Mouse (Mus musculus) CH12.LX (cell line): Measurements from ENCODE around the gene Znrf3. TPM values are rescaled to one million over a fixed set of nuclear protein-coding genes. Genes with fewer than 3 reads are reported as not detected.

ENCODE experiments used
- DNase-seq: peaks from one replicate; pipeline ENCODE4 v3.0.0-alpha.2; 2013; ENCODE audit errors: extremely low read depth
- H3K27ac ChIP-seq: 2 replicates; pipeline ENCODE4 v1.5.1; 2012; ENCODE audit warnings: low read depth, mild to moderate bottlenecking, control low read depth, moderate library complexity; ENCODE audit not compliant: insufficient read depth
- H3K27me3 ChIP-seq: replicated peaks from 2 replicates; pipeline ENCODE3; 2012; ENCODE audit warnings: inconsistent platforms
- H3K36me3 ChIP-seq, 2 experiments: replicated peaks in 1 of 2; 2 replicates each; pipeline versions ENCODE3 to v1.6.1; 2012; ENCODE audit warnings: inconsistent platforms in 1 of 2, low read length in 1 of 2, mild to moderate bottlenecking in 1 of 2, mixed read lengths in 1 of 2, moderate library complexity in 1 of 2; ENCODE audit not compliant: control insufficient read depth in 1 of 2, insufficient read depth in 1 of 2
- H3K4me1 ChIP-seq, 2 experiments: 2 replicates each; pipeline ENCODE4 v1.6.1; 2012; ENCODE audit warnings: inconsistent platforms in 1 of 2, moderate library complexity in 1 of 2; ENCODE audit not compliant: insufficient read depth in 2 of 2, control insufficient read depth in 1 of 2
- H3K4me2 ChIP-seq: 2 replicates; pipeline ENCODE4 v1.6.1; 2012; ENCODE audit warnings: low read depth, mild to moderate bottlenecking, control low read depth; ENCODE audit not compliant: poor library complexity, insufficient read depth, severe bottlenecking
- H3K4me3 ChIP-seq, 3 experiments: fragments of 150-350 bp in 1 of 3; sonication (generic) in 1 of 3; replicated peaks in 1 of 3; 2 replicates each; pipeline versions ENCODE3 to v1.5.1; 2011 to 2012; ENCODE audit warnings: low read depth in 2 of 3, low read length in 2 of 3, mild to moderate bottlenecking in 2 of 3, moderate library complexity in 2 of 3, control low read depth in 1 of 3, improper control_type of control experiment in 1 of 3, inconsistent platforms in 1 of 3, mixed read lengths in 1 of 3; ENCODE audit not compliant: poor library complexity in 1 of 3
- H3K79me2 ChIP-seq: replicated peaks from 2 replicates; pipeline ENCODE4 v1.6.1; 2012; ENCODE audit warnings: mild to moderate bottlenecking, moderate library complexity; ENCODE audit not compliant: control insufficient read depth, poor library complexity, insufficient read depth, severe bottlenecking; ENCODE audit errors: extremely low read depth
- H3K9ac ChIP-seq: 2 replicates; pipeline ENCODE4 v1.6.1; 2012; ENCODE audit warnings: low read depth, mild to moderate bottlenecking, control low read depth, moderate library complexity; ENCODE audit not compliant: insufficient read depth
- H3K9me3 ChIP-seq: replicated peaks from 2 replicates; pipeline ENCODE3; 2012; ENCODE audit warnings: low read length, inconsistent platforms, mixed read lengths
- BHLHE40 ChIP-seq: IDR thresholded peaks from 2 replicates; pipeline ENCODE4 v1.6.1; 2011; ENCODE audit warnings: mild to moderate bottlenecking, low read depth, low read length, improper control_type of control experiment
- CHD1 ChIP-seq: IDR thresholded peaks from 2 replicates; pipeline ENCODE4 v1.6.1; 2012; ENCODE audit warnings: low read depth, low read length, improper control_type of control experiment, inconsistent platforms
- CHD2 ChIP-seq: IDR thresholded peaks from 2 replicates; pipeline ENCODE4 v1.6.1; 2011; ENCODE audit warnings: low read length, improper control_type of control experiment
- E2F4 ChIP-seq: IDR thresholded peaks from 2 replicates; pipeline ENCODE4 v1.6.1; 2011; ENCODE audit warnings: low read depth, low read length, improper control_type of control experiment; ENCODE audit not compliant: insufficient replicate concordance
- ELF1 ChIP-seq: IDR thresholded peaks from 2 replicates; pipeline ENCODE4 v1.6.1; 2014; ENCODE audit warnings: low read depth, mild to moderate bottlenecking, inconsistent platforms, low read length, improper control_type of control experiment
- ETS1 ChIP-seq: conservative IDR thresholded peaks from 2 replicates; pipeline ENCODE4 v1.6.1; 2012; ENCODE audit warnings: low read depth, mild to moderate bottlenecking, inconsistent platforms, low read length, improper control_type of control experiment, moderate library complexity
- GABPA ChIP-seq: IDR thresholded peaks from 2 replicates; pipeline ENCODE4 v1.6.1; 2012; ENCODE audit warnings: low read depth, low read length, improper control_type of control experiment, inconsistent platforms; ENCODE audit not compliant: insufficient replicate concordance
- HCFC1 ChIP-seq: IDR thresholded peaks from 2 replicates; pipeline ENCODE4 v1.6.1; 2012; ENCODE audit warnings: low read depth, mild to moderate bottlenecking, inconsistent platforms, low read length, improper control_type of control experiment
- IRF4 ChIP-seq: IDR thresholded peaks from 2 replicates; pipeline ENCODE4 v1.6.1; 2014; ENCODE audit warnings: low read depth, mild to moderate bottlenecking, inconsistent platforms, low read length, improper control_type of control experiment
- JUND ChIP-seq: conservative IDR thresholded peaks from 2 replicates; pipeline ENCODE4 v1.6.1; 2011; ENCODE audit warnings: low read depth, low read length, improper control_type of control experiment
- MAFK ChIP-seq: IDR thresholded peaks from 2 replicates; pipeline ENCODE4 v1.6.1; 2011; ENCODE audit warnings: low read length, improper control_type of control experiment; ENCODE audit not compliant: insufficient replicate concordance
- MEF2A ChIP-seq: IDR thresholded peaks from 2 replicates; pipeline ENCODE4 v1.6.1; 2014; ENCODE audit warnings: low read depth, mild to moderate bottlenecking, inconsistent platforms, low read length, improper control_type of control experiment, borderline replicate concordance
- PAX5 ChIP-seq: IDR thresholded peaks from 2 replicates; pipeline ENCODE4 v1.6.1; 2012; ENCODE audit warnings: low read length, inconsistent platforms, mixed read lengths
- POLR2AphosphoS2 ChIP-seq: IDR thresholded peaks from 2 replicates; pipeline ENCODE4 v1.6.1; 2011; ENCODE audit warnings: low read depth, low read length, improper control_type of control experiment
- RAD21 ChIP-seq: IDR thresholded peaks from 2 replicates; pipeline ENCODE4 v1.6.1; 2011; ENCODE audit warnings: low read depth, mild to moderate bottlenecking, low read length, improper control_type of control experiment, moderate library complexity
- SMC3 ChIP-seq: IDR thresholded peaks from 2 replicates; pipeline ENCODE4 v1.6.1; 2011; ENCODE audit warnings: low read depth, low read length, improper control_type of control experiment
- UBTF ChIP-seq: IDR thresholded peaks from 2 replicates; pipeline ENCODE4 v1.6.1; 2012; ENCODE audit warnings: low read depth, mild to moderate bottlenecking, inconsistent platforms, low read length, improper control_type of control experiment, moderate library complexity
- USF1 ChIP-seq: IDR thresholded peaks from 2 replicates; pipeline ENCODE4 v1.6.1; 2014; ENCODE audit warnings: low read depth, mild to moderate bottlenecking, inconsistent platforms, low read length, improper control_type of control experiment
- USF2 ChIP-seq: conservative IDR thresholded peaks from 2 replicates; pipeline ENCODE4 v1.6.1; 2011; ENCODE audit warnings: low read depth, low read length, improper control_type of control experiment
- ZMIZ1 ChIP-seq: IDR thresholded peaks from 2 replicates; pipeline ENCODE4 v1.6.1; 2012; ENCODE audit warnings: low read depth, mild to moderate bottlenecking, inconsistent platforms, low read length, improper control_type of control experiment
- dilution Hi-C: fragments of 300-500 bp; cut with MboI; formaldehyde crosslinking; loops from 2 replicates; pipeline ENCODE4 v1.14.3; 2020; ENCODE audit warnings: low sequenced_read_pairs; ENCODE audit not compliant: extremely low pct_unique_long_range_greater_than_20kb, extremely low pct_ligation_motif_present
- in situ Hi-C: fragments of 300-500 bp; cut with MboI; formaldehyde crosslinking; loops from 3 replicates; pipeline ENCODE4 v1.14.3; 2019; ENCODE audit warnings: low sequenced_read_pairs, low pct_ligation_motif_present, low pct_unique_long_range_greater_than_20kb, mixed read lengths
- polyA plus RNA-seq: library from polyadenylated mRNA; unstranded; fragments of >175 nt; gene quantifications from 2 replicates; pipeline ENCODE4 v1.2.1, GENCODE M21; 2012; ENCODE audit warnings: low read depth; ENCODE audit not compliant: insufficient read length
- total RNA-seq, 2 experiments: library from RNA; depleted of rRNA; stranded (reverse); fragments of 300-350 nt in 1 of 2; fragments of >200 nt in 1 of 2; gene quantifications; 2 replicates each; pipeline ENCODE4 v1.2.3; 2012 to 2014

Gene Znrf3
- total and polyA plus RNA-seq, 3 experiments, result 1.1 to 2.7 (median 1.3) TPM

- Histone ChIP-seq H3K4me3 (no peak overlapping the region), H3K27ac (no peak overlapping the region), H3K9me3 (no peaks in the 10 kb centered on the region), H3K4me2 (no peak overlapping the region), H3K27me3 (no peaks in the 10 kb centered on the region), H3K36me3 (no peaks in the 10 kb centered on the region), H3K79me2 (no peaks in the 10 kb centered on the region; the same call in 1 of the 2 replicates), H3K4me1 (peaks cover 9 to 35% of the 10 kb centered on the region in 2 experiments), H3K9ac (no peak overlapping the region)
- no peak for TF ChIP-seq POLR2AphosphoS2
- TF ChIP-seq CHD2, result no peak
- TF ChIP-seq ETS1, result no peak
- no peak for TF ChIP-seq IRF4
- no peak for TF ChIP-seq ZMIZ1
- TF ChIP-seq PAX5, result no peak
- no peak for TF ChIP-seq RAD21
- dilution Hi-C loops, result no loop called here
- DNase-seq, result no peak
- in situ Hi-C loops, result no loop called here
These were observed 89.9 kb downstream of the Znrf3 start for GRCm38 (mm10) chr11:5354753-5355152.

DNA sequence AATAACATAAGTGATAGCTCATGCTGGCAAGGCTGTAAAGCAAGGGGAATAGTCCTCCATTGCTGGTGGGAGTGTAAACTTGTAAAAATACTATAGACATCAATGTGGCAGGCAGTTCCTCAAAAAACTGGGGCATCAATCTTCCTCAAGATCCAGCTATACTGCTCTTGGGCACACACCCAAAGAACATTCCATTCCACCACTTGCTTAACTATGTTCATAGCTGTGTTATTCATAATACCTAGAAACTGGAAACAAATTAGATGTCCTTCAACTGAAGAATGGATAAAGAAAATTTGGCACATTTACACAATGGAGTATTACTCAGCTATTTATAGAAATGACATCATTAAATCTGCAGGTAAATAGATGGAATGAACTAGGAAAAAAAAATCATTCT lies 91.6 kb downstream of the Znrf3 start:
- no peaks in the 10 kb centered on the region for H3K36me3 ChIP-seq
- no peak overlapping the region for H3K9ac ChIP-seq
- no peaks in the 10 kb centered on the region for H3K9me3 ChIP-seq
- DNase-seq, result no peak
- no peak for TF ChIP-seq E2F4
- TF ChIP-seq UBTF, result no peak
- TF ChIP-seq USF1, result no peak
- no peak for TF ChIP-seq MAFK
- no peak for TF ChIP-seq POLR2AphosphoS2
- no peak for TF ChIP-seq MEF2A
- TF ChIP-seq SMC3, result no peak
- dilution Hi-C loops, result no loop called here
- no peak overlapping the region for H3K4me3 ChIP-seq
- H3K27me3 ChIP-seq, result no peaks in the 10 kb centered on the region
- H3K4me2 ChIP-seq, result no peak overlapping the region
- H3K4me1 ChIP-seq, result peaks cover 6 to 29% of the 10 kb centered on the region in 2 experiments
- no peak overlapping the region for H3K27ac ChIP-seq
- H3K79me2 ChIP-seq, result no peaks in the 10 kb centered on the region; the same call in 1 of the 2 replicates
- in situ Hi-C loops, result no loop called here

DNA sequence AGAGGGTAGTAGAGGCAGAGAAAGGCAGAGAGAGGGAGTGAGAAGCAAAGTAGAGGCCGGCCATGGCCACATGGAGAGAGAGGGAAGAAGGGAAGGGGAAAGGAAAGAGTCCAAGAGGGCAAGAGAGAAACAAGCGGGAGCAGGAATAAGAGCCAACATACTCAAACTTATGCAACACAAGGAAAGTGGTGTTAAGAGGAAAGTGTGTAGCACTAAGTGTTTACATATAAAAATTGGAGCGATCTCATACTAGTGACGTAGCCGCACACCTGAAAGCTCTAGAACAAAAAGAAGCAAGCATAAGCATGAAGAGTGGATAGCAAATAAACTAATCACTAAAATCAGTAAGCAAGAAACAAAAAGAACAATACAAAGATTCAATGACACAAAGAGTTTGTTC lies 95.2 kb downstream of the Znrf3 start:
- no peaks in the 10 kb centered on the region for H3K36me3 ChIP-seq
- no peaks in the 10 kb centered on the region for H3K27me3 ChIP-seq
- dilution Hi-C loops, result no loop called here
- peaks cover 11 to 36% of the 10 kb centered on the region in 2 experiments for H3K4me1 ChIP-seq
- H3K4me3 ChIP-seq, result no peak overlapping the region
- DNase-seq, result no peak
- no peak for TF ChIP-seq BHLHE40
- no peak for TF ChIP-seq ETS1
- TF ChIP-seq GABPA, result no peak
- TF ChIP-seq USF2, result no peak
- TF ChIP-seq CHD1, result no peak
- no peak for TF ChIP-seq JUND
- TF ChIP-seq IRF4, result no peak
- no peak for TF ChIP-seq UBTF
- TF ChIP-seq CHD2, result no peak
- no peak for TF ChIP-seq ELF1
- TF ChIP-seq POLR2AphosphoS2, result no peak
- no peak for TF ChIP-seq HCFC1
- no peaks in the 10 kb centered on the region for H3K9me3 ChIP-seq
- no peak overlapping the region for H3K27ac ChIP-seq
- in situ Hi-C loops, result no loop called here
- H3K9ac ChIP-seq, result no peak overlapping the region
- 0 out of 2 replicates have a peak, but pooled peaks cover 2% of the 10 kb centered on the region for H3K79me2 ChIP-seq
- H3K4me2 ChIP-seq, result no peak overlapping the region
